Mouse (Mus musculus) MEL (cell line): ENCODE measurements around the gene Ttc6. TPM values are rescaled to one million over a fixed set of nuclear protein-coding genes. Genes with fewer than 3 reads are reported as not detected.

Experiments
- DNase-seq: peaks from one replicate; pipeline ENCODE4 v3.0.0; 2011; ENCODE audit warnings: low read depth, low spot score
- H3K27ac ChIP-seq: 2 replicates; pipeline ENCODE4 v1.5.1; 2012; ENCODE audit warnings: low read depth, mild to moderate bottlenecking, control low read depth, low read length, moderate library complexity; ENCODE audit not compliant: control insufficient read depth
- H3K27me3 ChIP-seq, 2 experiments: fragments of 150-350 bp in 1 of 2; sonication (generic) in 1 of 2; 2 replicates each; pipeline ENCODE4 v1.6.1; 2012; ENCODE audit warnings: low read length in 2 of 2, mild to moderate bottlenecking in 2 of 2, improper control_type of control experiment in 1 of 2, moderate library complexity in 1 of 2; ENCODE audit not compliant: insufficient read depth in 2 of 2, control insufficient read depth in 1 of 2
- H3K36me3 ChIP-seq, 2 experiments: 2 replicates each; pipeline ENCODE4 v1.6.1; 2012 to 2014; ENCODE audit warnings: low read length in 2 of 2, improper control_type of control experiment in 1 of 2, inconsistent platforms in 1 of 2, mild to moderate bottlenecking in 1 of 2; ENCODE audit not compliant: insufficient read depth in 2 of 2, control insufficient read depth in 1 of 2
- H3K4me1 ChIP-seq, 2 experiments: fragments of 150-350 bp in 1 of 2; sonication (generic) in 1 of 2; 2 replicates each; pipeline ENCODE4 v1.6.1; 2012; ENCODE audit warnings: low read length in 2 of 2, improper control_type of control experiment in 1 of 2, mild to moderate bottlenecking in 1 of 2; ENCODE audit not compliant: insufficient read depth in 2 of 2, control insufficient read depth in 1 of 2
- H3K4me3 ChIP-seq, 2 experiments: fragments of 150-350 bp in 1 of 2; sonication (generic) in 1 of 2; 2 replicates each; pipeline ENCODE4 v1.5.1; 2012; ENCODE audit warnings: low read depth in 2 of 2, low read length in 2 of 2, mild to moderate bottlenecking in 2 of 2, moderate library complexity in 2 of 2, control low read depth in 1 of 2, improper control_type of control experiment in 1 of 2; ENCODE audit not compliant: control insufficient read depth in 1 of 2, insufficient read depth in 1 of 2
- H3K79me2 ChIP-seq: 2 replicates; pipeline ENCODE4 v1.6.1; 2012; ENCODE audit warnings: mild to moderate bottlenecking, low read length, moderate library complexity; ENCODE audit not compliant: control insufficient read depth, poor library complexity, insufficient read depth
- H3K9ac ChIP-seq: 2 replicates; pipeline ENCODE4 v1.6.1; 2012; ENCODE audit warnings: low read depth, mild to moderate bottlenecking, control low read depth, low read length, moderate library complexity; ENCODE audit not compliant: control insufficient read depth, poor library complexity, severe bottlenecking
- H3K9me3 ChIP-seq: fragments of 150-350 bp; sonication (generic); replicated peaks from 2 replicates; pipeline ENCODE4 v1.6.1; 2012; ENCODE audit warnings: mild to moderate bottlenecking, low read length, improper control_type of control experiment, moderate library complexity; ENCODE audit not compliant: insufficient read depth
- CHD1 ChIP-seq: IDR thresholded peaks from 2 replicates; pipeline ENCODE4 v1.6.1; 2012; ENCODE audit warnings: low read depth, mild to moderate bottlenecking, inconsistent platforms, low read length, improper control_type of control experiment
- CTCF ChIP-seq, 3 experiments: IDR thresholded peaks in 2 of 3; conservative IDR thresholded peaks in 1 of 3; 2 replicates each; pipeline ENCODE4 v1.5.1; 2011 to 2012; ENCODE audit warnings: low read length in 3 of 3, low read depth in 2 of 3, mild to moderate bottlenecking in 2 of 3, improper control_type of control experiment in 1 of 3, inconsistent platforms in 1 of 3, mixed read lengths in 1 of 3, moderate library complexity in 1 of 3; ENCODE audit not compliant: control insufficient read depth in 1 of 3, insufficient read depth in 1 of 3, poor library complexity in 1 of 3, severe bottlenecking in 1 of 3
- ELF1 ChIP-seq: IDR thresholded peaks from 2 replicates; pipeline ENCODE4 v1.6.1; 2014; ENCODE audit warnings: low read depth, mild to moderate bottlenecking, inconsistent platforms, low read length, improper control_type of control experiment, moderate library complexity
- EP300 ChIP-seq, 2 experiments: IDR thresholded peaks; 2 replicates each; pipeline ENCODE4 v1.6.1; 2011; ENCODE audit warnings: improper control_type of control experiment in 2 of 2, low read length in 2 of 2, low read depth in 1 of 2, mild to moderate bottlenecking in 1 of 2
- HCFC1 ChIP-seq: IDR thresholded peaks from 2 replicates; pipeline ENCODE4 v1.6.1; 2012; ENCODE audit warnings: low read depth, mild to moderate bottlenecking, inconsistent platforms, low read length, improper control_type of control experiment, moderate library complexity
- KAT2A ChIP-seq: conservative IDR thresholded peaks from 2 replicates; pipeline ENCODE4 v1.6.1; 2012; ENCODE audit warnings: low read depth, low read length, improper control_type of control experiment, inconsistent platforms
- MAFK ChIP-seq: IDR thresholded peaks from 2 replicates; pipeline ENCODE4 v1.6.1; 2011; ENCODE audit warnings: low read depth, mild to moderate bottlenecking, low read length, improper control_type of control experiment, borderline replicate concordance
- MXI1 ChIP-seq: IDR thresholded peaks from 2 replicates; pipeline ENCODE4 v1.6.1; 2011; ENCODE audit warnings: mild to moderate bottlenecking, low read depth, low read length, improper control_type of control experiment
- MYC ChIP-seq: IDR thresholded peaks from 2 replicates; pipeline ENCODE4 v1.6.1; 2011; ENCODE audit warnings: low read depth, mild to moderate bottlenecking, low read length, improper control_type of control experiment, moderate library complexity
- NELFE ChIP-seq: IDR thresholded peaks from 2 replicates; pipeline ENCODE4 v1.6.1; 2011; ENCODE audit warnings: low read depth, low read length, improper control_type of control experiment
- NRF1 ChIP-seq: IDR thresholded peaks from 2 replicates; pipeline ENCODE4 v1.6.1; 2014; ENCODE audit warnings: low read depth, mild to moderate bottlenecking, inconsistent platforms, low read length, improper control_type of control experiment, moderate library complexity; ENCODE audit not compliant: poor library complexity, insufficient read depth, severe bottlenecking
- POLR2AphosphoS2 ChIP-seq: IDR thresholded peaks from 2 replicates; pipeline ENCODE4 v1.6.1; 2011; ENCODE audit warnings: low read length, improper control_type of control experiment
- TCF12 ChIP-seq: IDR thresholded peaks from 2 replicates; pipeline ENCODE4 v1.6.1; 2014; ENCODE audit warnings: low read depth, mild to moderate bottlenecking, inconsistent platforms, low read length, improper control_type of control experiment, moderate library complexity
- UBTF ChIP-seq: IDR thresholded peaks from 2 replicates; pipeline ENCODE4 v1.6.1; 2012; ENCODE audit warnings: low read depth, mild to moderate bottlenecking, inconsistent platforms, low read length, improper control_type of control experiment, moderate library complexity, borderline replicate concordance; ENCODE audit not compliant: insufficient read depth
- USF1 ChIP-seq: IDR thresholded peaks from 2 replicates; pipeline ENCODE4 v1.6.1; 2014; ENCODE audit warnings: low read depth, mild to moderate bottlenecking, inconsistent platforms, low read length, improper control_type of control experiment, moderate library complexity
- ZKSCAN1 ChIP-seq: IDR thresholded peaks from 2 replicates; pipeline ENCODE4 v1.6.1; 2012; ENCODE audit warnings: low read depth, mild to moderate bottlenecking, inconsistent platforms, low read length, improper control_type of control experiment, moderate library complexity
- ZMIZ1 ChIP-seq: IDR thresholded peaks from 2 replicates; pipeline ENCODE4 v1.6.1; 2012; ENCODE audit warnings: low read depth, mild to moderate bottlenecking, inconsistent platforms, low read length, improper control_type of control experiment, moderate library complexity
- polyA plus RNA-seq, 2 experiments: library from polyadenylated mRNA; stranded (reverse) in 1 of 2; unstranded in 1 of 2; fragments of >175 nt in 1 of 2; fragments of >200 nt in 1 of 2; gene quantifications; 2 replicates each; pipeline versions ENCODE4 v1.2.1 to v1.2.4; 2012; ENCODE audit warnings: low replicate concordance in 2 of 2, low read depth in 1 of 2; ENCODE audit not compliant: insufficient read length in 2 of 2, insufficient read depth in 1 of 2, missing spikeins in 1 of 2
- total RNA-seq: library from RNA; depleted of rRNA; stranded (reverse); fragments of 300-350 nt; gene quantifications from 2 replicates; pipeline ENCODE4 v1.2.3, GENCODE M21; 2012

Ttc6 gene
- total and polyA plus RNA-seq, 3 experiments = not detected

DNA sequence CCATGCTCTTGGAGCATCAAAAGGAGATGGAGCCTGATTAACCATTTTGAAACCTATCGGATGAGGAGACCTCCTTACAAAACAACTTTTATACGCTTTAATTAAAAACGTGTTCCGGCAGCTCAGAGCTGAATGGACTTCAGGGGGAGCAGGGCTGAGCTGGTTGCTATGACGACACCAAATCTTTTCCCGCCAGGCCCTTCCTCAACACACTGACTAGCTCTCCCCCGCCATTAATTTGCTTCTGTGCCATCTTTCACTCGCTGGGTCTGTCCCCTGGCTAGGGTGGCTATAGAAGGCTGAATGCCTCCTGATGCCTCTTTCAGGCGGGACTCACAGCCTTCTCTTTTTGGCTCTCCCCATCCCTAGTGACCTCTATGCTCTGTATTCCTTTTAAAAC, 33.4 kb upstream of the Ttc6 start:
- no peaks in the 10 kb centered on the region for H3K4me1 ChIP-seq
- H3K27ac ChIP-seq = no peak overlapping the region
- no peak for DNase-seq
- H3K4me3 ChIP-seq = no peak overlapping the region
- H3K9ac ChIP-seq = no peak overlapping the region
- TF ChIP-seq ZKSCAN1 (no peak), CHD1 (no peak), EP300 (IDR thresholded peaks at IDR 0.05; ENCODE audit: low read depth in 1 of 2, low read length in 2 of 2) (no peak), UBTF (no peak), USF1 (no peak), NELFE (no peak), MAFK (no peak)
- no peaks in the 10 kb centered on the region for H3K36me3 ChIP-seq
- no peaks in the 10 kb centered on the region for H3K79me2 ChIP-seq
- no peaks in the 10 kb centered on the region for H3K9me3 ChIP-seq
- no peaks in the 10 kb centered on the region for H3K27me3 ChIP-seq

DNA sequence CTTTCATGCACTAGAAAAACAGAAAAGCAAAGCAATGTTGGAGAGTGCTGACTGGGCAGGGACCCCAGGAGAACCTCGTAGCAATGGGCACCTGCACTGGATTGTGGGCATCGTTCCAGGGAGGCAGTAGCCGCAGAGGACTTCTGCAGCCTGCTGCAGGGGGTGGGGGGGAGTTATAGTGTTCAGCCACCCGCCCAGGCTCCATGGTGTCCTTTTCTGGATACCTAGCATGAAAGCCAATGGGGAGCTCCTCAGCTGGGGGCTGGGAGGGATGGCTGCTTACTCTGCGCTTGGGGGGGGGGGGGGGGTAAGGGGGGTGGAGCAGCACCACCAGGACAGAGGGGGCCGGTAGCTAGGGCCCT, 29.4 kb upstream of the Ttc6 start:
- no peaks in the 10 kb centered on the region for H3K36me3 ChIP-seq
- no peaks in the 10 kb centered on the region for H3K9me3 ChIP-seq
- no peaks in the 10 kb centered on the region for H3K27me3 ChIP-seq
- H3K79me2 ChIP-seq = no peaks in the 10 kb centered on the region
- no peak overlapping the region for H3K4me3 ChIP-seq
- TF ChIP-seq ZMIZ1 = no peak
- no peak for TF ChIP-seq CHD1
- TF ChIP-seq MXI1 = no peak
- TF ChIP-seq KAT2A = no peak
- TF ChIP-seq POLR2AphosphoS2 = no peak
- no peak for TF ChIP-seq ELF1
- no peak for TF ChIP-seq HCFC1
- TF ChIP-seq MYC = no peak
- TF ChIP-seq CTCF (IDR thresholded peaks at IDR 0.05 in 2 of 3, conservative IDR thresholded peaks at IDR 0.05 in 1 of 3; ENCODE audit: control insufficient read depth in 1 of 3, insufficient read depth in 1 of 3, low read depth in 2 of 3, low read length in 3 of 3, poor library complexity in 1 of 3, severe bottlenecking in 1 of 3) = no peak
- H3K27ac ChIP-seq = no peak overlapping the region
- no peaks in the 10 kb centered on the region for H3K4me1 ChIP-seq
- H3K9ac ChIP-seq = no peak overlapping the region
- no peak for DNase-seq

DNA sequence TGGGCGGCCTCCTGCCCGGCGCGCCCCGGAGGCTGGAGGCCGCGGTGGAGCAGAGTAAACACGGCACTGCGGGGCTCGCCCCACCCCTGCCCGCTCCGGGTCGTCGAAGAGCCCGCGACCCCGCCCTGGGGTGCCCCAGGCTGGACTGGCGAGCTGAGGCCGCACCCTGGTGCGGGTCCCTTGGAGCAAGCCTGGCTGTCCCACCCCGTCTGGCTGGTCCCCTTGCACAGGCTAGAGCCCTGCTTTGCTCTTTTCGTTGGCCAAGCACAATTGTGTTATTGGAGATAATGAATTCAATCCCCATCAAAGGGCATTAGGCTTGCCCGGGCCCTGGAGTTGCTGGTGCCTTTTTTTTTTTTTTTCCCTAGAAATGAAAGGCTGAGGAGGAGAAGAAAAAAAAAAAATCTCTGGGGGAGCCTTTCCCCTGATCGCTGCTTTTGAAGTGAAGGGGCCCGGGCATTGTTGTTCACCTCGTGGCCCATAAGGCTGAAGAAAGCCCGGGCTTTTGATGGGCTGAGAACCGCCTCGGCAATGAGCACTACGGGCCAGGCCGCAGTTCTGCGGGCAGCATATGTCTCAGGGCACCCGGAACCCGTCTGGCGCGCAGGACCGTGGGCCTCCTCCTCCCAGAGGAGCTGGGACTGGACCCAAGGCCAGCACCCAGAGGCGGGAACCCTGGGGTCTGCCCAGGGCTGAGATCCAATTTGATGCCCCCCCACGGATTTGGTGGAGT, 28.9 kb upstream of the Ttc6 start:
- H3K4me3 ChIP-seq = no peak overlapping the region
- no peak overlapping the region for H3K27ac ChIP-seq
- H3K27me3 ChIP-seq = no peaks in the 10 kb centered on the region
- no peaks in the 10 kb centered on the region for H3K79me2 ChIP-seq
- DNase-seq = no peak
- H3K9me3 ChIP-seq = no peaks in the 10 kb centered on the region
- no peaks in the 10 kb centered on the region for H3K36me3 ChIP-seq
- H3K9ac ChIP-seq = no peak overlapping the region
- TF ChIP-seq NRF1 (no peak), TCF12 (no peak)
- no peaks in the 10 kb centered on the region for H3K4me1 ChIP-seq
